Mouse (Mus musculus): Measurements from ENCODE around the gene Tldc1. TPM values are rescaled to one million over a fixed set of nuclear protein-coding genes. Genes with fewer than 3 reads are reported as not detected.

The Tldc1 gene
- 4.6 and 7.4 TPM in 2 replicates for polyA plus RNA-seq (2012; rRNA removed)

- under 1% methylated on average over 18 of the region's 18 CpGs for WGBS
- no peaks in the 10 kb centered on the region for H3K36me3 ChIP-seq (ENCODE audit: control insufficient read depth, insufficient read depth, low read length)
- TF ChIP-seq POLR2A (IDR thresholded peaks at IDR 0.05; ENCODE audit: low read depth, low read length): peak; percentile 97
- TF ChIP-seq CTCF (IDR thresholded peaks at IDR 0.05; ENCODE audit: extremely low read depth, insufficient read length, insufficient replicate concordance, low read depth, low read length): no peak
- H3K4me1 ChIP-seq (ENCODE audit: control insufficient read depth, insufficient read depth, insufficient read length, low read length): peaks cover 20% of the 10 kb centered on the region
- peak within 1 kb of the TSS; percentile 72 for H3K4me3 ChIP-seq (ENCODE audit: low read depth, low read length)
- H3K27me3 ChIP-seq (ENCODE audit: control insufficient read depth, insufficient read depth, low read length): no peaks in the 10 kb centered on the region
- H3K27ac ChIP-seq (ENCODE audit: insufficient read depth, low read depth, low read length): peak within 1 kb of the TSS; percentile 53
These were observed at the start of gene Tldc1 for GRCm38 (mm10) chr8:119778263-119778662. Tldc1 (minus strand) TSS chr8:119778416.

- Histone ChIP-seq H3K4me1 (ENCODE audit: control insufficient read depth, insufficient read depth, insufficient read length, low read length) (peaks cover 28% of the 10 kb centered on the region), H3K36me3 (ENCODE audit: control insufficient read depth, insufficient read depth, low read length) (peaks cover 5% of the 10 kb centered on the region), H3K27ac (ENCODE audit: insufficient read depth, low read depth, low read length) (no peak overlapping the region), H3K4me3 (ENCODE audit: low read depth, low read length) (no peak overlapping the region), H3K27me3 (ENCODE audit: control insufficient read depth, insufficient read depth, low read length) (no peaks in the 10 kb centered on the region)
- TF ChIP-seq CTCF (IDR thresholded peaks at IDR 0.05; ENCODE audit: extremely low read depth, insufficient read length, insufficient replicate concordance, low read depth, low read length) (no peak), POLR2A (IDR thresholded peaks at IDR 0.05; ENCODE audit: low read depth, low read length) (no peak)
- 50% methylated on average over 4 of the region's 4 CpGs for WGBS
These were observed 49.5 kb upstream of the Tldc1 start for GRCm38 (mm10) chr8:119827721-119828153.

- Histone ChIP-seq H3K36me3 (ENCODE audit: control insufficient read depth, insufficient read depth, low read length) (peaks cover 8% of the 10 kb centered on the region), H3K4me3 (ENCODE audit: low read depth, low read length) (no peak overlapping the region), H3K27me3 (ENCODE audit: control insufficient read depth, insufficient read depth, low read length) (no peaks in the 10 kb centered on the region), H3K4me1 (ENCODE audit: control insufficient read depth, insufficient read depth, insufficient read length, low read length) (peaks cover 20% of the 10 kb centered on the region), H3K27ac (ENCODE audit: insufficient read depth, low read depth, low read length) (peak overlapping the region; percentile 5; the same call in 1 of the 2 replicates)
- WGBS: 71% methylated on average over 5 of the region's 5 CpGs
- TF ChIP-seq POLR2A (IDR thresholded peaks at IDR 0.05; ENCODE audit: low read depth, low read length) (no peak), CTCF (IDR thresholded peaks at IDR 0.05; ENCODE audit: extremely low read depth, insufficient read length, insufficient replicate concordance, low read depth, low read length) (no peak)
These were observed 48.8 kb upstream of the Tldc1 start for GRCm38 (mm10) chr8:119826982-119827381.

GRCm38 (mm10) chr8:119825950-119826730, 47.9 kb upstream of the Tldc1 start:
- Histone ChIP-seq H3K36me3 (ENCODE audit: control insufficient read depth, insufficient read depth, low read length) (peaks cover 11% of the 10 kb centered on the region), H3K27ac (ENCODE audit: insufficient read depth, low read depth, low read length) (peak overlapping the region; percentile 5; the same call in 1 of the 2 replicates), H3K27me3 (ENCODE audit: control insufficient read depth, insufficient read depth, low read length) (no peaks in the 10 kb centered on the region), H3K4me3 (ENCODE audit: low read depth, low read length) (no peak overlapping the region), H3K4me1 (ENCODE audit: control insufficient read depth, insufficient read depth, insufficient read length, low read length) (peaks cover 12% of the 10 kb centered on the region)
- WGBS: 84% methylated on average over 19 of the region's 19 CpGs
- TF ChIP-seq CTCF (IDR thresholded peaks at IDR 0.05; ENCODE audit: extremely low read depth, insufficient read length, insufficient replicate concordance, low read depth, low read length) (no peak), POLR2A (IDR thresholded peaks at IDR 0.05; ENCODE audit: low read depth, low read length) (no peak)

GRCm38 (mm10) chr8:119824809-119825273, 46.6 kb upstream of the Tldc1 start:
- H3K36me3 ChIP-seq (ENCODE audit: control insufficient read depth, insufficient read depth, low read length): peaks cover 20% of the 10 kb centered on the region
- H3K4me1 ChIP-seq (ENCODE audit: control insufficient read depth, insufficient read depth, insufficient read length, low read length): peaks cover 3% of the 10 kb centered on the region
- peak overlapping the region; percentile 6; the same call in 1 of the 2 replicates for H3K27ac ChIP-seq (ENCODE audit: insufficient read depth, low read depth, low read length)
- H3K4me3 ChIP-seq (ENCODE audit: low read depth, low read length): no peak overlapping the region
- TF ChIP-seq POLR2A (IDR thresholded peaks at IDR 0.05; ENCODE audit: low read depth, low read length): no peak
- no peak for TF ChIP-seq CTCF (IDR thresholded peaks at IDR 0.05; ENCODE audit: extremely low read depth, insufficient read length, insufficient replicate concordance, low read depth, low read length)
- H3K27me3 ChIP-seq (ENCODE audit: control insufficient read depth, insufficient read depth, low read length): no peaks in the 10 kb centered on the region
- 74% methylated on average over 11 of the region's 11 CpGs for WGBS

GRCm38 (mm10) chr8:119824100-119824499, 45.9 kb upstream of the Tldc1 start:
- TF ChIP-seq POLR2A (IDR thresholded peaks at IDR 0.05; ENCODE audit: low read depth, low read length): 0 out of 2 replicates have a peak, but pooled peaks have one; percentile 7
- TF ChIP-seq CTCF (IDR thresholded peaks at IDR 0.05; ENCODE audit: extremely low read depth, insufficient read length, insufficient replicate concordance, low read depth, low read length): no peak
- Histone ChIP-seq H3K27me3 (ENCODE audit: control insufficient read depth, insufficient read depth, low read length) (no peaks in the 10 kb centered on the region), H3K36me3 (ENCODE audit: control insufficient read depth, insufficient read depth, low read length) (peaks cover 23% of the 10 kb centered on the region), H3K4me1 (ENCODE audit: control insufficient read depth, insufficient read depth, insufficient read length, low read length) (peaks cover 3% of the 10 kb centered on the region), H3K27ac (ENCODE audit: insufficient read depth, low read depth, low read length) (no peak overlapping the region), H3K4me3 (ENCODE audit: low read depth, low read length) (no peak overlapping the region)
- WGBS: 90% methylated on average over 4 of the region's 4 CpGs

- WGBS: 96% methylated on average over 9 of the region's 9 CpGs
- Histone ChIP-seq H3K36me3 (ENCODE audit: control insufficient read depth, insufficient read depth, low read length) (peaks cover 28% of the 10 kb centered on the region), H3K27me3 (ENCODE audit: control insufficient read depth, insufficient read depth, low read length) (no peaks in the 10 kb centered on the region), H3K4me1 (ENCODE audit: control insufficient read depth, insufficient read depth, insufficient read length, low read length) (peaks cover 3% of the 10 kb centered on the region), H3K4me3 (ENCODE audit: low read depth, low read length) (no peak overlapping the region), H3K27ac (ENCODE audit: insufficient read depth, low read depth, low read length) (no peak overlapping the region)
- TF ChIP-seq CTCF (IDR thresholded peaks at IDR 0.05; ENCODE audit: extremely low read depth, insufficient read length, insufficient replicate concordance, low read depth, low read length): no peak
- no peak for TF ChIP-seq POLR2A (IDR thresholded peaks at IDR 0.05; ENCODE audit: low read depth, low read length)
These were observed 45.1 kb upstream of the Tldc1 start for GRCm38 (mm10) chr8:119823278-119823677.
